Mouse (Mus musculus) layer of hippocampus, adult 9-11 months (tissue): ENCODE results near the gene Rpl10a.
"Not testable (repeated sequence)": the region's sequence is repeated elsewhere in the genome, so short reads cannot be mapped to it uniquely, and the experiment has no call there.

Experiments
- DNase-seq: peaks from one replicate; pipeline ENCODE4 v3.0.0; 2022

The Rpl10a gene

DNA sequence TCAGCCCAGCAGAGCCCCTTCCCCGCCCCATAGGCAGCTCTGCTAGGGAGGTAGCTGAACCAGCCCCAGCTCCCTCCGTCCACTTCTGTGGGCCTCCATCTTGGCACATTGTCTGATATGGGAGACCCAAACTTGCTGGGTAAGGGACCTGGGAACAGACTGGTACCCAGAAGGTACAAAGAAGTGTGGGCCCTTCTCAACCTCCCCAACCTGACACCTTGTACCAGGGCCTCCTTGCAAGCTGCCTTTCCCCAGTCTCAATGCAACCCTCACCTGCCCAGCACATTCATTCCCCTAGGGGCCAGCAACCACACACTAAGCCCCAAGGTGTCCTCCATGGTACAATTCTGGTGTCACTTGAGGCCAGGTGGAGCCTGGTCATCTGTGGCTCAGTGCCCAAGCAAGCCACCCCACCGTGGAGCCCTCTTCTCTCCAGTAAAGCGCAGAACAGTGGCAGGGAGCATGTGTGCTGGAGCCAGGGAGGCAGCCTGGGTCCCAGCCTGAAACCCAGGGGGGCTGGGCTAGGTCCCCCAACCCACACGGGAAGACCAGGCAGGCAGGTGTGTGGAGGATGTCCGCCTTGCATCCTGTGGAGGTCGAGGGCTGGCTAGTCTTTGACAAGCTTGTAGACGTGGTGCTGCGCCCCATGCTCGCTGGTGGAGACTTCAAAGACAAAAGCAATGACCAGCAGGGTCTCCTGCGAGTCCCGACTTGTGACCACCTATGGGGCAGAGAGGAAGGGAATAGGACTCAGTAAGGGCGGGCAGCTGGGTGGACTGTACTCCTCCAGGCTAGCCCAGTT lies 4.0 kb downstream of the Rpl10a start:
- no peak for DNase-seq

DNA sequence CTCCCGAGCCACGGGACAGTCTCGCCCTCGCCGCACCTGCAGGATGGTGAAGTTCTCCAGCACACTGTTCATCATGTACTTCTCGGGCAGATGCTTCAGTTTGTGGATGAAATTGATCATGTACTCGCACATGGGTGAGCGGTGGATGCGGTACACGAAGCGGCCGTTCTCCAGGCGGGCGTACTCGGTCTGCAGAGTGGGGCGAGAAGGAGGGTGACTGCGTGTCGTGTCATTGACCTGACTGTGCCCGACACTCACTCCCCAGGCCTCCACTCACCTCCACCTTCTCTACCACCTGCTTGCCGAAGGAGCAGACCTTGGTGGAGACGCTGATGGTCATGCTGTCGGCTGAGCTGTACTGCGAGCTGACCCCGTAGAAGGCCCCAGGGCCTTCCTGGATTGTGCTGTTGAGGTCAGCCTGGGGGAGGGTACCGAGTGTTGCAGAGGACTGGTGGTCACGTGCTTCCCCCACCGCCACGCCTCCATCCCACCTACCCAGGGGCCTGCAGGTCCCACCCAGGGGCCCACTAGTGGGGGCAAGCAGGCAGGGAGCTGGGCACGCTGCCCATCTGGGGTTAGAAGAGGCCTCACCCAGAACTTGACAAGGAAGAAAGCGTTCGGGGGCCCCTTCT lies 4.8 kb downstream of the Rpl10a start:
- DNase-seq = no peak

DNA sequence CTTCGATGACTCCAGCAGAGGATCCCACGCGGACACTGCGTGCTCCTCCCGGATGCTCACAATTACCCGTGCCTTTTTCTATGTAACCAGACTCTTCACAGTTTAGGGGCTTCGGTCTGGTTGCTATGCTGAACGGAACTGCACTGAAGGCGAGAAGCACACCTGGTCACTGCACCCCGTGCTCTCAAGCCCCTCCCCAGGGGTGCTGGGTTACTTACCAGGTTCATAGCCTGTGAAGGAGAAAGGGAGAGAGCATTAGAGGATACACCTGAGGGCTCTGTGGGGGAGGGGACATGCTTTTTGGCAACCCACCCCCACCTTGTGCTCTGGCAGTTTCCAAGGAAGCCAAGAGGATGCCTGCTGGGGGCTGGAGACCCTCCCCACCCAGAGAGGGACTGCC lies 7.0 kb downstream of the Rpl10a start:
- DNase-seq = no peak

DNA sequence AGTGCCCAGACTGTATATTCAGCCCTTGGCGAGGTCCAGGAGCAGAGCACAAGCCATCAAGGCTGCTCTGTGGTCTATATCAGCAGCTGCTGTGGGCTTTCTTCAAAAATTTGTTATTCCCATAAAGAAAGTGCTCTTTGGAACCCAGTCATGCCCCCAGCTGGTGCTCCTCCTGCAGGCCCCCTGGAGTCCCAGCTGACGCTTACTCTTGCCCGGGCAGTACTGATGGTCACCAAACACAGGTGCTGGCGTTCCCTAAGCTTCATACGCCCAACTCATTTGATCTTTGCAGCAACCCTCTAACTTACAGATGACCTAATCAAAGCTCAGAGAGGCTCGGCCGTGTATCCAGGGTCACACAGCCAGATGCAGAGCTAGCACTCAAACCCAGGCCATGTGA lies 9.3 kb downstream of the Rpl10a start:
- DNase-seq = no peak

DNA sequence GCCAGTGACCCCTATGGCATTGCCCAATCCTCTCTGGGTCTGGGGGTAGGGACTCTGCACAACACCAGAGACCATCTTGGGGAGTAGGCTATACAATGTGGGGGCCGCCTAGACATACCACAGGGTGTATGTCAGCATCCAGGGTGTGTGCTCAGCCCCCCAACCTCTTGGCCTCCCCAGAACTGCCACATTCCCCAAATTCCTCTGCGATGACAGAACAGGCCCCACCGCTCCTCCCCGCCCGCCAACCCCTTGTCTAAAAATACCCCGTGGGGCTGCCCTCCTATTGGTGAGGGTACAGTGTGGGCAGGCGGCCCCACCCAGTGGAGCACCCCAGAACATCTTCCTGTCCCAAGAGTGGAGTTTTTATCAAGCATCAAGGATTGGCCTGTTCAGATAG lies 12.3 kb downstream of the Rpl10a start:
- no peak for DNase-seq

DNA sequence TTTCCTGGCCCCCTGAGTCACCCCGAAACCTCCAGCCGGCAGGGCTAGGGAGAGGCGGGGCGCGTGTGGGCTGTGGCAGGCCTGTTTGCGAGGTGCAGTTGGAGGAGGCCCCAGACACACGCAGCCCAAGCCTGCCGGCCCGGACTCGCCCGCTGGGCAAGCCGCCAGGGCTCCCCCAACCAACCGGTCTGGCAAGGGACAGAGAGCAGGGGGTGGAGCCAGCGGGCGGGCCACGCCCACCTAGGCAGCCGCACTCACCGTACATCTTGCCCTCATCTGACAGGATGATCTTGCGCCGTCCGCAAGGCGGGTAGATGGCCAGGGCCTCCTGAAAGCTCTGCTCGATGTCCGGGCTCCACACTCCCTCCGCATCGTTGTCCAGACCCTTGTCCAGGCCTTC lies 12.8 kb downstream of the Rpl10a start:
- peak; percentile 63 for DNase-seq

DNA sequence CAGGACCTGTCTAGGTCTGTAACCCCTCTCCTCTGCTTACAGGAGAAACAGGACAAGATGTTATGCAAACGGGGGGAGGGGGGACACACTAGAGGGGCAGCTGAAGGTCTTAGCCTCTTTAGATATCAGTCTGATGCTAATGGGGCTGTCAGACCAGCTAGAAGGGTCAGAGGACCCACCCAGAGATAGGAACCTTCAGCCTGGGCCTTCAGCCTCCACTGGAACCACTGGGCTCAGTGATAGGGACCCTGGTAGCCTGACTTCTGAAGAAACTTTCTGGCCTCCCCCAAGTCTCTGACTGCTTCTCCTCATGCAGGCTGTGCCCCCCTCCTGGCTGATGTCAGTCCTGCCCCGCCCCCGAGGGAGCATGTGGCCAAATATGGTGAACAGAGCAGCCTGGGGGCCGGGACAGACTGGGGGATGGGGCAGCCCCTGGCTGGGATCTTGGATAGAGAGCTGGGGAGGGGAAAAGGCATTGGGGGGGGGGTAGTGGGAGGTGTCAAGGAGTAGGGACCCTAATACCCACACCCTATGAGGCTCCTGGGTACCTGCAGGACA lies 15.9 kb downstream of the Rpl10a start:
- no peak for DNase-seq

DNA sequence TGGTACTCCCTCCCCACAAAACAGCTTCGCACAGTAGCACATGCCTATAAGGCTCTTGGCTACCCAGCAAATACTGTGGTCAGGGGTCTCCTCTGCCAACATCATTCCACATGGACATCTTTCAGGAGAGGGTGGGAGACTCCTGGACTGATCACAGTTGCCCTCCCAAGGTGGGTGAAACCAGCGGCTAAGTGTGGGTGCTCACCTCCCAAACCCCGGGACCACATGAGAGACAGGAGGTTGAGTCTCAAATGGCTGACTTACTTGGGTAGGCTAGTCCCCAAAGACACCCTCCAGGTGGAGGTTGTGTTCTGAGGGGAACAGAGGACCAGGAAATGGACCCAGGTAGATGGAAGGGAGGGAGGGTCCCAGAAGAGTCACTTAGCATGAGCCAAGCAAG lies 16.4 kb downstream of the Rpl10a start:
- no peak for DNase-seq

DNA sequence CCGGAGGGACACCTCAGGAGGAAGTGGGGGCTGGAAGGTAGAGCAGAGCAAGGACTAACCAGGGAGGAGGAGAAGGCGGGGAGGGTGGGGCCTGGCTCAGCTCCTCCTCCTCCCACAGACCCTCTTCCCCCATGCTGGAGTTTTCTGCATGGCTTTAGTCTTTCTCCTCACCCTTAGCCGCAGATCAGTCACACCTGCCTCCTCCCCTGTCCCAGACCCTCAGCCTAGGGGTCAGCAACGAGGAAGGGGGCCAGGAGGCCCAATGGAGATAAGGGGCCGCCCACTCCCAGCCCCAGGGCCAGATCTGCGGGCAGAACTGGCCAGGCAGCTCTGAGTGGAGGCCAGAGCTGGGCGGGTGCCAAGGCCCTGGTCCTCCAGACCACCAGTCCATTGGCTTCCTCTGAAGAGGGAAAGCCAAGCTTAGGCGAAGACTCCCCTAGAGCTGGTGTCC lies 17.0 kb downstream of the Rpl10a start:
- DNase-seq = no peak

DNA sequence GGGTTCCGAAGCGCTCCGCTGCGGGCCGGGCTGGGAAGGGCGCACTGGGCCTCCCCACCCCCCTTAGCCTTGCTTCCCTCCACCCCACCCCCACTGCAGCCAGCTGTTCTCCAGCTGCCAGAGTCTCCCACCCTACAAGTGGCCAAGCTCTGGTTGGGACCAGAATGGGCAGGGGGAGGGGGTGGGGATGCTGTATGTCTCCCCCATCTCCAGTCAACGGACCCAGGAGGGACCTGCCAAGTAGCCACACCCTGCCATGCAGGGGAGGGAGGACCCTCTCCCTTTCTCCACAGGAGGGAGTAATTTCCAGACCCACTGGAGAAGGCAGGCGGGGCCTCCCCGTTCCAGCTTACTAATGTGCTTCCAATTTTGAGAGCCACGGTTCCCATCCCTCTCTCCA lies 17.6 kb downstream of the Rpl10a start:
- DNase-seq = no peak

DNA sequence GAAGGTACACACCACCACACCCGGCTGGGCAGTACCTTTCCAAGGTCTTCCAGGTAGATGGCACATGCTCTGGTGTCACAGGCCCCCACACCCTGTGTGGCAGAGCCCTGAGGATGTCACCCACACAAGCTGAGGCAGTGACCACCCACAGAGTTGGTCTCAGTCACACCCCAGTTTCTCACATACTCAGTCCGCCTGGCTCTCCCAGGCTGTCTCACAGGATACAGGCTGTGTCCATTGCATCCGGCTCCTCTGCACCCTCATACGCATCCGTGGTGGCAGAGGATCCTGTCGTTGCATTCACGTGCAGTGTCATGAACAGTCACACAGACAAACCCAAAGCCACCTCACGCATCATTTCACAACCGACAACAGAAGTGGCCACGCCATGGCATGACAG lies 19.1 kb downstream of the Rpl10a start:
- DNase-seq = no peak

DNA sequence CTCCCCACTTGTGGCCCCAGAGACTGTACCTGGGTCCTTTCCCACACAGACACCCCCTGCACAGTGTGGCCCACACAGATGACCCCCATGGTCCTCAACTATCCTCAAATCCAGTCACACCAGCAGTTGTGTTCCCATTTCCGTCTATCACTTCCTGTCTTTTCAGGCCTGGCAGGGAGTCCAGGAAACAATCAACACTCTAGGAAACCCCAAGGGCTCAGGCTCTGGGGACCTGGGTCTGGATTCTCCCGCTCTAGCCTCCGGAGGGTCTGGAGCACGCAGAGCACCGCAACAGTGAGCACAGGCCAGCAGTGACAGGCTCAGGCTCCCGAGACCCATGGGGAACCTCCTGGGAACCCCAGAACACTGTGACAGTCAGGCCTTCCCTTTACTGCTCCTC lies 19.9 kb downstream of the Rpl10a start:
- DNase-seq = no peak

DNA sequence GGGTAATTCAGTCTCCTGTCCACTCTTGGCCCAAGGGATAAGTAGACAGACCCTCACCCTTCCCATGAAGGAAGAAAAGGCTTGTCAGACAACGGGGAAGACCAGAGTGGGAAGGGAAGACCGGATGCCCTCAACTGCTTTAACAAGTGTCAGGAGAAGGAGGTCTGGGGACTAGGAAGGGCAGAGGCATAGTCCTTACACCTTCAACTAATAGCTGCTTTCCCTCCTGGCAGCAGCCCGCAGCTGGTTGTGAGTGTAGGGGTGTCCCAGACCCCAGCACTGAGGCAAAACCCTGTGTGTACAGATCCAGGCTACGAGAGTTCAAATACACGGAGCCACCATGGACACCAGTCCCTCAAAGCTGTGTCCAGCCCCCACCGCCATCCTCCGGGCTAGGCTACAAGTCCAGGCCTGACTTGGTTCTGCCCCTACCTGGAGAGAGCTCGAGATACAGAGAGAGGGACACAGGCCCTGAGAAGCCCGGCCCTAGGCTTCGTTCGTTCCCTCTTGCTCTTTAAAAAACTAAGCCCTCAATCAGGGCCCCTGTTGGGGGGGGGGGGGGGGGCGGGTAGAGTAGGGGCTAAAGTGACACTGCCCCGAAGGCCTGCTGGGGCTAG lies 21.1 kb downstream of the Rpl10a start:
- DNase-seq = no peak

DNA sequence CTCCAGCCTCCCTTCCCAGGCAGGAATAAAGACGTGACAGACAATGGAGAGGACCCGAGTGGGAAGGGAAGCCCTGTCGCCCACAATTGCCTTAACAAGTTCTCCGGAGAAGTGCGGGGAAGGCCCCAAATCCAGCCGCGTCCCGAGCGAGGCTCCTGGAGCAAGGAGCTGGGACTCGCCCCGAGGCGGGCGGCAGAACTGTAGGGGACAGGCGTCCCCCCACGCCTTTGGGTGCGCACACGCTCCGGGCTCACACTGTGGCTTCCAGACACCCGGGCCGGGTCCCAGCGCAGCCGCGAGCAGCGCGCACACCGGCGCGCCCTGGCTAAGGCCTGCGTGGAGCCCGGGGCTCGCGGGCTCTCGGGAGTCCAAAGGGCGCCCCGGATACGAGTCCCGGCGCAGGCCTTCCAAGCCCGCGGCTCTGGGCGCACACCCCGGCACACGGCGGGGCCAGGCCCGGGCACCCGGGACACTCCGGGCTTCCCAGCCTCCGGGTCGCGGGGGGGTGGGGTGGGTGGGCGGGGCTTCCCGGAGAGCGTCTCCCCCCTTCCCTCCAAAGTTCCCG lies 21.7 kb downstream of the Rpl10a start:
- no peak for DNase-seq

DNA sequence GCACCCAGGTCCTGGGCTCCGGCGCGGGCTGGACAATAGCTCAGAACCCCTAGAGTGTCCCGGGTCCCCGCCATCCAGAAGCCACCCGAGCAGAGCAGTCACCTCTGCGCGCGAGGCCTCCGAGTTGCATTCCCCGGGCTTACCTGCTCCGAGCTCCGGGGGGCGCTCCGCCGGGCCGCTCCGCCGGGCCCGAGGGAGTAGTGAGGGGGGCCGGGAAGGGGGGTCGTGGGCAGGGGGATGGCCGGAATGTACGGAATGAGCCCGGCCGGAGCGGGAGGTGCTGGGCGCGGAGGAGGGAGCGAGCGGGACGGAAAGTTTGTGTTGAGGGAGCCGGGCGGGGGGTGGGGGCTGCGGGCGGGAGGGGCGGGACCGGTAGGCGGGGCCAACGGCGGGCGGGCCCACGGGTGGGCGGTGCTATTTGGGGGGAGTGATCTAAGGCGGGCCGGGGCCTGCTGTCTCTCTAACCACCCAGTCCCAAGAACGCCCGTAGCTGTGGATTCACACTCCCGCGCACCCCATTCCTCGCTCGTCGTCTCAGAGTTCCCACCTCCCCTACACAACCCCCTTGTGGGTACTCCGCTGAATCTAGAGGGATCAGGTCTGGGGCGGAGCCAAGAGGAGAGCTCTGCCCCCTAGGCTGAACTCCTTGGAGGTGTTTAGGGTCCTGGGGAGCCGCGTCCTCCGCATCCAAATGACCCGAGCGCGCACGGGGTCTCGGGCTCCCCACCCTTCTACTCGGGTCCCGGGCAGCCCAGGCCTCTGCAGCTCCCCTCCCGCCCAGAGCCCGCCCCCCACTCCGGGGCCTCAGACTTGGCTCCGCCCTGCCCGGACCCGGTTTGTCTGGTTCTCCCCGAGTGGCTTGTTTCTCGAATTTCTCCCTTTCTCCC lies 22.4 kb downstream of the Rpl10a start, which contains the start of gene Tead3:
Gene Tead3, minus strand, starts transcription at position 352 of the 887 bp plus-strand sequence.
- no peak for DNase-seq

DNA sequence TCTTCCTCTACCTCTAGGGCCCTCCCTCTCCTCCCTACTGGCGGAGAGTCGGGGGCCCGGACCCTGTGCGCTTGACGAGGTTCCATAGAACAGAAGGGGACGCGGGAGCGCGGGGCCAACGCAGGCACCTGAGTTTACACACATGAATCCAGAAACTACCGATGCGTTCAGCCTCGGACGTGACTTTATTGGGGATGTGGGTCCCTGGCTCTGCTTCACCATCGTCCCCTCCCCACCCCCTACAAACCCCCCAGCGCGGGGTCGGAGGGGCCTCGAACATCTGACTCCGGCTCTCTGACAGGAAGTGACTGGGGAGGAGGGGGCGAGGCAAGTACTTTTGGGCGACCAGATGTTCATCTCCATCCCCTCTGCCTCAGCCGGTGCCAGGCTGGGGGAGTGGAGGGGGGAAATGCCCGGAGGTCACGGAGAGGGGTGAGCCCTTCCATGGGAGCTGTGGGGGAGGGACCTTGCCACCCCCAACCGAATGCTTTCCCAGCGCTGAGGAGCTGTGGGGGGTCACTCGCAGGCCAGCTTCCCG lies 23.2 kb downstream of the Rpl10a start:
- DNase-seq = no peak

DNA sequence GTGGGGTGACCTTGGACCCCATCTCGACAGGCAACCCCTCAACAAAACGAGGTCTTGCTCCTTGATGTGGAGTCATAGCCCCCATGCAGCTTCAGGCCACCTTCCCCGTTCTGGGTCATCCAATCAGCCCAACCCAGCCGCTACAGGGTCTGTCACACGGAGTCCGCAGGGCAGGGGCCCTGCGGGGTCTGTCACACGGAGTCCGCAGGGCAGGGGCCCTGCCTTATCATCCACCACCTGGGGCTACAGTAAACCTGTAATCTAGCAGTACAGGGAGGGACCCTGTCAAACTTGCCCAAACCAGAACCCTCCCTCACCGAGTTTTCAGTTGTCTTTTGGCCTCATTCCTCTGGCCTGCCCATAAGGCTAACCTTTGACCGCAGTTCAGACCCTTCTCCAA lies 23.7 kb downstream of the Rpl10a start:
- no peak for DNase-seq

DNA sequence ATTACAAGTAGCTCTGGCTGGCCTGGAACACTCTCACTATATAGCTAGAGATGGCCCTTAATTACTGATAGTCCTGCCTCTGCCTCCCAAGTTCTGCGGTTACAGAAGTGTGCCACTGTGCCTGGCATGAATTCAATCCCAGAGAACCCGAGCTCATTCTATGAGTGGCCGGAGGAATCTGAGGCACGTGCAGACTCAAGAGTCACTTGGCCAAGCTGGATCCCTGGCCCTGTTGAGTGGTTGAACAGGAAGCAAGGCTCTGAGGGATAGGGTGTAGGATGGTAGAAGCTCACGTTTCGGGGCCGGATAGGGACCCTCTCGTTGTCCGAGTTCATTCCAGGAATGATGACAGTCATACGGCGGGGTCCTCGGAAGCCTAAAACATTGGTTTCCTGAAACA lies 27.6 kb downstream of the Rpl10a start:
- DNase-seq = no peak

DNA sequence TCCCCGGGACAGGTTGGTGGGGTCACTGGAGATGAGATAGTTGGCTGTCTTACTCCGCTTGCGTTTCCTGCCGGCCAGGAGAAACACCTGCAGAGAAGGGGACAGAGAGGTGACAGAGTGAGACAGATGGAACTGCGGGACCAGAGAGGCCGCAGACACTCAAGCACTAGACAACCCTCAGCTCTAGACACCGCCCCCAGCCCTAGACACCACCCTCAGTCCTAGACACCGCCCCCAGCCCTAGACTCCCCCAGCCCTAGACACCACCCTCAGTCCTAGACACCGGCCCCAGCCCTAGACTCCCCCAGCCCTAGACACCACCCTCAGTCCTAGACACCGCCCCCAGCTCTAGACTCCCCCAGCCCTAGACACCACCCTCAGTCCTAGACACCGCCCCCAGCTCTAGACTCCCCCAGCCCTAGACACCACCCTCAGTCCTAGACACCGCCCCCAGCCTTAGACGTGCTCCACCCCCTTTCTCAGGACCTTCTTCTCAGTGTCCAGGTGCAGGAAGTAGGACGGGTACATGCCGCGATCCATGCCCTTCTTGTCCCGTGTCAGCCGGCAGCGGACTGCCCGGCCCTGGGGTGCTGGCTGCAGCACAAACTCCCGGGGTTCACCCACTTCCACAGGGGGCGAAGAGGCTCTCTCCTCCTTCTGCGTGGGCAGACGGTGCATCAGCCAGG lies 30.4 kb downstream of the Rpl10a start:
- DNase-seq = not testable (repeated sequence)

DNA sequence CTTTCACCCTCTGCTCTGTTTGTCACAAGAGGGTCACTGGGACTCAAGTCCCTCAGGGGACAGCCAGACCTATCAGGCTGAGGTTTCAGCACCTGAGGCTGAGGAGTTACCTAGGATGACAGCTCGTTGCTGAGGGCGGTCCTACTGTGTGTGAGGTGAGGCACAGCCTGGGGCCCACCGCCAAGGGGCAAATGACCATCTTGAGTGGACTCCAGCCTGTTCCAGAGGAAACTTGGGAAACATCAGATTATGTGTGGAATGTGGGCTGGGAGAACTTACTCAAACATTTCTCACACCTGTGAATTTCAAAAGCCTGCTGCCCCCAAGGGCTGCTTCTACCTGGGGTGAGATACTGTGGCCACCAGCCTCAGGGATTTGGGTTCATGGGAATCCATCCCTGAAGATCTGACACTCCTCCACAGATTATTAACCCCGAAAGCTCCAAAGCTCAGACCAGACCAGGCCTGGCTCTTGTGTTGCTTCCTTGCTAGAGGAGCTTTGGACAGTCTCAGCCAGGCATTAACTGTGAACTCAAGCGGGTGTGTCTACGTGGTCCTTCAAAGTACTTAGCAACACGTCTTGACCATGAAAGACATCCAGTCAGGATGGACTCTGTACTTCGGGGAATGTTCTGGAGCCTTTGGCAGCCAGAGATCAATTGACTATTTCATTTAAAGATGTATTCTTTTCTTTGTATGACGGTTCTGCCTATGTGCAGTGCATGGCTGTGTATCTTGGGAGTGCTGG lies 32.4 kb downstream of the Rpl10a start:
- DNase-seq = no peak
